ENCODE assay signal across 8 mouse cellular contexts in the genomic region with DNA sequence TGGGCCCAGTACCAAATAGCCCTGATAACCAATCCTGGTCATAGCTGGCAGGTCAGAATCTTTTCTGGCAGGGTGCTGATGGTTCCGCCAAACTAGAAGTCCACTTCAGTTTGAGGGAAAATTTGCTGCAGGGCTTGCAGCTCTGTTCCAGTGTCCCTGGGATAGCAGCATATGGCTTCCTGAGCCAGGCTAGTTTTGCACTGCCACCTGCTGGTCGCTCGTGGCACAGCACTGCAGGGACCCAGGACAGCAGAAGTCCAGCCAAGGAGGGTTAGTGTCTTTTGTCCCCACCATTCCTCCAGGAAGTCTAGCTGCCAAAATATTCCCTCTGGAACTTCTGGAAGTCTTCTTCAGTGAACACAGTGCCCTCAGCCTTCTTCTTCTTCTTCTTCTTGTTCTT. TPM values are rescaled to one million over a fixed set of nuclear protein-coding genes. Genes with fewer than 3 reads are reported as not detected.
DNase-seq lines count a peak whose midpoint lies in the region; ATAC-seq and TF ChIP-seq lines count a peak whose summit lies in the region.

No protein-coding gene starts in this region.

- DNase-seq in induced T-regulatory cell, adult 2 months (ENCODE audit: low read depth), result peak; percentile 88
- peak; percentile 78 for DNase-seq in limb, embryonic 14.5 days (ENCODE audit: low spot score)
- peak; percentile 68 to 77 for DNase-seq in natural killer cell, adult 2 months (ENCODE audit: low spot score in 2 of 2)
- peak; percentile 88 for DNase-seq in stomach, postnatal 0 days (ENCODE audit: low spot score)

- peaks cover 26% of the 10 kb centered on the region for H3K36me3 ChIP-seq in intestine, postnatal 0 days (ENCODE audit: control insufficient read depth, insufficient read depth)
- H3K36me3 ChIP-seq in intestine, embryonic 15.5 days, result peaks cover 21% of the 10 kb centered on the region
- H3K36me3 ChIP-seq in limb, embryonic 14.5 days (ENCODE audit: control insufficient read depth, insufficient read depth, low read length), result peaks cover 42% of the 10 kb centered on the region
- H3K36me3 ChIP-seq in stomach, postnatal 0 days (ENCODE audit: control insufficient read depth, insufficient read depth, low read length), result peaks cover 18% of the 10 kb centered on the region

- H3K4me1 ChIP-seq in intestine, postnatal 0 days (replicated peaks; ENCODE audit: control insufficient read depth, insufficient read depth, low read length), result peaks cover 3% of the 10 kb centered on the region; the same call in 1 of the 2 replicates
- H3K4me1 ChIP-seq in intestine, embryonic 15.5 days (replicated peaks), result peaks cover 45% of the 10 kb centered on the region
- H3K4me1 ChIP-seq in limb, embryonic 14.5 days (ENCODE audit: control insufficient read depth, insufficient read depth, low read length), result peaks cover 28% of the 10 kb centered on the region
- H3K4me1 ChIP-seq in stomach, postnatal 0 days (replicated peaks; ENCODE audit: control insufficient read depth, insufficient read depth), result peaks cover 7% of the 10 kb centered on the region; the same call in 1 of the 2 replicates

- H3K4me2 ChIP-seq in intestine, postnatal 0 days (replicated peaks; ENCODE audit: low read depth), result no peak overlapping the region
- H3K4me2 ChIP-seq in intestine, embryonic 15.5 days (replicated peaks), result no peak overlapping the region
- no peak overlapping the region for H3K4me2 ChIP-seq in limb, embryonic 14.5 days (replicated peaks; ENCODE audit: low read depth, low read length, severe bottlenecking)
- H3K4me2 ChIP-seq in stomach, postnatal 0 days (replicated peaks; ENCODE audit: low read depth), result no peak overlapping the region

- TF ChIP-seq CTCF in intestine, postnatal 0 days (IDR thresholded peaks at IDR 0.05; ENCODE audit: low read depth), result peak; percentile 96
- peak; percentile 95 for TF ChIP-seq CTCF in stomach, postnatal 0 days (IDR thresholded peaks at IDR 0.05; ENCODE audit: low read depth)

- H3K9me3 ChIP-seq in intestine, postnatal 0 days (ENCODE audit: control insufficient read depth), result no peaks in the 10 kb centered on the region
- H3K9me3 ChIP-seq in intestine, embryonic 15.5 days, result no peaks in the 10 kb centered on the region
- no peaks in the 10 kb centered on the region for H3K9me3 ChIP-seq in limb, embryonic 14.5 days (ENCODE audit: control insufficient read depth, low read length)
- no peaks in the 10 kb centered on the region for H3K9me3 ChIP-seq in stomach, postnatal 0 days (ENCODE audit: control insufficient read depth, low read length)

- WGBS in intestine, postnatal 0 days, result 14% methylated on average over 3 of the region's 3 CpGs
- 14% methylated on average over 3 of the region's 3 CpGs for WGBS in intestine, embryonic 15.5 days
- WGBS in limb, embryonic 14.5 days, result 12% methylated on average over 3 of the region's 3 CpGs
- whole genome bisulfite sequencing in stomach, postnatal 0 days, result 8% methylated on average over 3 of the region's 3 CpGs

- H3K27me3 ChIP-seq in intestine, postnatal 0 days (replicated peaks; ENCODE audit: control insufficient read depth, insufficient read depth, low read length), result no peaks in the 10 kb centered on the region
- H3K27me3 ChIP-seq in intestine, embryonic 15.5 days (replicated peaks), result no peaks in the 10 kb centered on the region
- H3K27me3 ChIP-seq in limb, embryonic 14.5 days (ENCODE audit: control insufficient read depth, insufficient read depth, low read length), result no peaks in the 10 kb centered on the region
- no peaks in the 10 kb centered on the region for H3K27me3 ChIP-seq in stomach, postnatal 0 days (ENCODE audit: control insufficient read depth, insufficient read depth, low read length)

- H3K4me3 ChIP-seq in intestine, postnatal 0 days (ENCODE audit: low read depth, low read length), result no peak overlapping the region
- H3K4me3 ChIP-seq in intestine, embryonic 15.5 days (replicated peaks), result no peak overlapping the region
- no peak overlapping the region for H3K4me3 ChIP-seq in limb, embryonic 14.5 days (replicated peaks; ENCODE audit: low read length)
- H3K4me3 ChIP-seq in stomach, postnatal 0 days (ENCODE audit: low read depth, low read length), result no peak overlapping the region

- ATAC-seq in intestine, postnatal 0 days, result no peak
- ATAC-seq in intestine, embryonic 15.5 days, result no peak
- 0 out of 2 replicates have a peak, but pooled peaks have one; percentile 37 for ATAC-seq in cerebellum, adult (ENCODE audit: insufficient number of reproducible peaks, low FRiP score, low TSS enrichment)
- 0 out of 2 replicates have a peak, but pooled peaks have one; percentile 28 for ATAC-seq in frontal cortex, adult (ENCODE audit: low TSS enrichment)
- no peak for ATAC-seq in limb, embryonic 14.5 days (ENCODE audit: low FRiP score, low read depth)
- no peak for ATAC-seq in stomach, postnatal 0 days (ENCODE audit: low FRiP score, low TSS enrichment)

- no peak for TF ChIP-seq EP300 in stomach, postnatal 0 days (optimal IDR thresholded peaks at IDR 0.05)

- no peak overlapping the region for H3K9ac ChIP-seq in intestine, postnatal 0 days (ENCODE audit: low read depth, low read length)
- no peak overlapping the region for H3K9ac ChIP-seq in intestine, embryonic 15.5 days
- H3K9ac ChIP-seq in limb, embryonic 14.5 days (ENCODE audit: low read depth, low read length, severe bottlenecking), result no peak overlapping the region
- H3K9ac ChIP-seq in stomach, postnatal 0 days (ENCODE audit: low read length), result no peak overlapping the region

- H3K27ac ChIP-seq in intestine, postnatal 0 days (ENCODE audit: low read depth, low read length), result no peak overlapping the region
- no peak overlapping the region for H3K27ac ChIP-seq in intestine, embryonic 15.5 days
- no peak overlapping the region for H3K27ac ChIP-seq in limb, embryonic 14.5 days (replicated peaks; ENCODE audit: low read depth, low read length)
- H3K27ac ChIP-seq in stomach, postnatal 0 days (replicated peaks), result no peak overlapping the region

- 0 out of 2 replicates have a peak, but pooled peaks have one; percentile 14 for TF ChIP-seq POLR2A in limb, embryonic 14.5 days (IDR thresholded peaks at IDR 0.05; ENCODE audit: borderline replicate concordance, extremely low read depth, insufficient read depth, insufficient read length)

RNA-seq across cellular contexts. Expression of a gene that starts 3.4 kb away (rescaled TPM):
- polyA plus RNA-seq in intestine, postnatal 0 days (2015; fragmentation: Nextera tagmentation; extraction: Ambion mirVana), result 48.4 and 49.3 TPM in 2 replicates
- 55.4 and 56.0 TPM in 2 replicates for polyA plus RNA-seq in intestine, embryonic 15.5 days (2015; fragmentation: Nextera tagmentation; extraction: Ambion mirVana)
- 38.4 and 44.2 TPM in 2 replicates for polyA plus RNA-seq in limb, embryonic 14.5 days (2012; rRNA removed)
- 61.1 and 66.0 TPM in 2 replicates for polyA plus RNA-seq in limb, embryonic 14.5 days (2014; fragmentation: Nextera tagmentation; extraction: Ambion mirVana)
- polyA plus RNA-seq in stomach, postnatal 0 days (2015; fragmentation: Nextera tagmentation; extraction: Ambion mirVana), result 39.5 and 43.3 TPM in 2 replicates

RNA-seq across cellular contexts. Expression of a gene that starts 5.7 kb away (rescaled TPM):
- polyA plus RNA-seq in intestine, postnatal 0 days (2015; fragmentation: Nextera tagmentation; extraction: Ambion mirVana), result 95.2 and 106 TPM in 2 replicates
- polyA plus RNA-seq in intestine, embryonic 15.5 days (2015; fragmentation: Nextera tagmentation; extraction: Ambion mirVana), result 138 and 143 TPM in 2 replicates
- 319 and 398 TPM in 2 replicates for polyA plus RNA-seq in limb, embryonic 14.5 days (2012; rRNA removed)
- 124 and 141 TPM in 2 replicates for polyA plus RNA-seq in limb, embryonic 14.5 days (2014; fragmentation: Nextera tagmentation; extraction: Ambion mirVana)
- 104 and 114 TPM in 2 replicates for polyA plus RNA-seq in stomach, postnatal 0 days (2015; fragmentation: Nextera tagmentation; extraction: Ambion mirVana)

RNA-seq across cellular contexts. Expression of a gene that starts 25.0 kb away (rescaled TPM):
- polyA plus RNA-seq in intestine, postnatal 0 days (2015; fragmentation: Nextera tagmentation; extraction: Ambion mirVana), result not detected in 2 replicates
- not detected in 2 replicates for polyA plus RNA-seq in intestine, embryonic 15.5 days (2015; fragmentation: Nextera tagmentation; extraction: Ambion mirVana)
- polyA plus RNA-seq in limb, embryonic 14.5 days (2012; rRNA removed), result not detected in 2 replicates
- polyA plus RNA-seq in limb, embryonic 14.5 days (2014; fragmentation: Nextera tagmentation; extraction: Ambion mirVana), result not detected in 2 replicates
- not detected in 2 replicates for polyA plus RNA-seq in stomach, postnatal 0 days (2015; fragmentation: Nextera tagmentation; extraction: Ambion mirVana)

RNA-seq across cellular contexts. Expression of a gene that starts 26.4 kb away (rescaled TPM):
- polyA plus RNA-seq in intestine, postnatal 0 days (2015; fragmentation: Nextera tagmentation; extraction: Ambion mirVana), result 0.03 TPM in 1 of 2 replicates, not detected in the other
- polyA plus RNA-seq in intestine, embryonic 15.5 days (2015; fragmentation: Nextera tagmentation; extraction: Ambion mirVana), result not detected in 2 replicates
- polyA plus RNA-seq in limb, embryonic 14.5 days (2012; rRNA removed), result 0.12 and 0.34 TPM in 2 replicates
- 0.03 TPM in 1 of 2 replicates, not detected in the other for polyA plus RNA-seq in limb, embryonic 14.5 days (2014; fragmentation: Nextera tagmentation; extraction: Ambion mirVana)
- 0.01 TPM in 1 of 2 replicates, not detected in the other for polyA plus RNA-seq in stomach, postnatal 0 days (2015; fragmentation: Nextera tagmentation; extraction: Ambion mirVana)

RNA-seq across cellular contexts. Expression of a gene that starts 26.9 kb away (rescaled TPM):
- 12.0 and 14.2 TPM in 2 replicates for polyA plus RNA-seq in intestine, postnatal 0 days (2015; fragmentation: Nextera tagmentation; extraction: Ambion mirVana)
- 29.7 and 33.1 TPM in 2 replicates for polyA plus RNA-seq in intestine, embryonic 15.5 days (2015; fragmentation: Nextera tagmentation; extraction: Ambion mirVana)
- 13.3 and 14.0 TPM in 2 replicates for polyA plus RNA-seq in limb, embryonic 14.5 days (2012; rRNA removed)
- 29.9 and 32.7 TPM in 2 replicates for polyA plus RNA-seq in limb, embryonic 14.5 days (2014; fragmentation: Nextera tagmentation; extraction: Ambion mirVana)
- polyA plus RNA-seq in stomach, postnatal 0 days (2015; fragmentation: Nextera tagmentation; extraction: Ambion mirVana), result 12.6 TPM in 2 replicates

Comparison
In these comparisons a context has a peak if more than half of its experiments do, and no peak if none do; other contexts are left out.
1. ATAC-seq: peak in cerebellum, adult (single experiment) and frontal cortex, adult (single experiment); none in intestine, postnatal 0 days (single experiment), intestine, embryonic 15.5 days (single experiment), limb, embryonic 14.5 days (single experiment) and stomach, postnatal 0 days (single experiment).
2. Peak in every context shown above with its lines, with median percentiles within 50 percentile points of each other: DNase-seq.